In genomic region chr15:82974471-82974870, GRCm38 (mm10) we compare ENCODE assay signal across 27 mouse cellular contexts. TPM values are rescaled to one million over a fixed set of nuclear protein-coding genes. Genes with fewer than 3 reads are reported as not detected.
DNase-seq lines count a peak whose midpoint lies in the region; ATAC-seq lines count a peak whose summit lies in the region.
"Had no signal": no experiment of that assay in that cellular context is flagged by ENCODE, and none has a peak within 500 bp of the region (broad histone marks: within the 10 kb centered on the region; RNA-seq: fewer than 3 reads in every experiment).

No protein-coding gene starts in this region.

- no peaks in the 10 kb centered on the region for H3K36me3 ChIP-seq in intestine, embryonic 16.5 days (ENCODE audit: control insufficient read depth, insufficient read depth, low read length)
- H3K36me3 ChIP-seq in intestine, embryonic 15.5 days = no peaks in the 10 kb centered on the region
- H3K36me3 ChIP-seq in embryonic facial prominence, embryonic 15.5 days = no peaks in the 10 kb centered on the region
- H3K36me3 ChIP-seq: hindbrain, embryonic 12.5 days; limb, embryonic 13.5 days; liver, embryonic 12.5 days; neural tube, embryonic 12.5 days had no signal

- WGBS in intestine, embryonic 16.5 days = 60% methylated on average over 1 of the region's 1 CpGs
- 87% methylated on average over 1 of the region's 1 CpGs for whole genome bisulfite sequencing in intestine, embryonic 15.5 days
- WGBS in embryonic facial prominence, embryonic 15.5 days = 47% methylated on average over 1 of the region's 1 CpGs

- H3K4me1 ChIP-seq in intestine, embryonic 16.5 days (ENCODE audit: control insufficient read depth, insufficient read depth, low read length) = peaks cover 3% of the 10 kb centered on the region
- H3K4me1 ChIP-seq in intestine, embryonic 15.5 days (replicated peaks) = peaks cover 3% of the 10 kb centered on the region
- H3K4me1 ChIP-seq in embryonic facial prominence, embryonic 15.5 days = peaks cover 13% of the 10 kb centered on the region

- H3K9me3 ChIP-seq in intestine, embryonic 16.5 days (ENCODE audit: control insufficient read depth, low read length) = no peaks in the 10 kb centered on the region
- H3K9me3 ChIP-seq in intestine, embryonic 15.5 days = no peaks in the 10 kb centered on the region
- H3K9me3 ChIP-seq in embryonic facial prominence, embryonic 15.5 days (replicated peaks) = no peaks in the 10 kb centered on the region
- H3K9me3 ChIP-seq: forebrain, embryonic 13.5 days; hindbrain, embryonic 12.5 days; limb, embryonic 13.5 days; liver, embryonic 12.5 days; megakaryocyte, embryonic 14.5 days; neural tube, embryonic 12.5 days had no signal

- ATAC-seq in intestine, embryonic 16.5 days = no peak
- ATAC-seq in intestine, embryonic 15.5 days = no peak
- ATAC-seq in embryonic facial prominence, embryonic 15.5 days (ENCODE audit: insufficient number of reproducible peaks, low FRiP score, low TSS enrichment, low read depth) = peak; percentile 12; the same call in 1 of the 2 replicates
- ATAC-seq: forebrain, embryonic 13.5 days; liver, embryonic 12.5 days; lung, postnatal 0 days had no signal

- no peaks in the 10 kb centered on the region for H3K27me3 ChIP-seq in intestine, embryonic 16.5 days (replicated peaks; ENCODE audit: control insufficient read depth, insufficient read depth, low read length)
- no peaks in the 10 kb centered on the region for H3K27me3 ChIP-seq in intestine, embryonic 15.5 days (replicated peaks)
- no peaks in the 10 kb centered on the region for H3K27me3 ChIP-seq in embryonic facial prominence, embryonic 15.5 days
- H3K27me3 ChIP-seq: forebrain, embryonic 13.5 days had no signal

- peak overlapping the region; percentile 23; the same call in 1 of the 2 replicates for H3K9ac ChIP-seq in intestine, embryonic 16.5 days (ENCODE audit: low read depth, low read length)
- no peak overlapping the region for H3K9ac ChIP-seq in intestine, embryonic 15.5 days
- no peak overlapping the region for H3K9ac ChIP-seq in embryonic facial prominence, embryonic 15.5 days
- H3K9ac ChIP-seq: forebrain, embryonic 13.5 days; hindbrain, embryonic 12.5 days; limb, embryonic 13.5 days; liver, embryonic 12.5 days; neural tube, embryonic 12.5 days had no signal

- no peak overlapping the region for H3K4me3 ChIP-seq in intestine, embryonic 16.5 days (ENCODE audit: low read length)
- H3K4me3 ChIP-seq in intestine, embryonic 15.5 days (replicated peaks) = no peak overlapping the region
- H3K4me3 ChIP-seq in embryonic facial prominence, embryonic 15.5 days (replicated peaks) = no peak overlapping the region
- H3K4me3 ChIP-seq: forebrain, embryonic 13.5 days; hindbrain, embryonic 12.5 days; limb, embryonic 13.5 days; liver, embryonic 12.5 days; megakaryocyte, embryonic 14.5 days; neural tube, embryonic 12.5 days had no signal

- no peak overlapping the region for H3K4me2 ChIP-seq in intestine, embryonic 16.5 days (ENCODE audit: low read depth, low read length)
- no peak overlapping the region for H3K4me2 ChIP-seq in intestine, embryonic 15.5 days (replicated peaks)
- H3K4me2 ChIP-seq in embryonic facial prominence, embryonic 15.5 days (replicated peaks) = no peak overlapping the region
- H3K4me2 ChIP-seq: forebrain, embryonic 13.5 days; hindbrain, embryonic 12.5 days; limb, embryonic 13.5 days; liver, embryonic 12.5 days; neural tube, embryonic 12.5 days had no signal

- no peak overlapping the region for H3K27ac ChIP-seq in intestine, embryonic 16.5 days (ENCODE audit: low read length)
- H3K27ac ChIP-seq in intestine, embryonic 15.5 days = no peak overlapping the region
- H3K27ac ChIP-seq in embryonic facial prominence, embryonic 15.5 days (replicated peaks) = no peak overlapping the region
- H3K27ac ChIP-seq: forebrain, embryonic 13.5 days; hindbrain, embryonic 12.5 days; limb, embryonic 13.5 days; liver, embryonic 12.5 days; neural tube, embryonic 12.5 days had no signal

- peak; percentile 53 for DNase-seq in thymus, postnatal 0 days (ENCODE audit: low spot score)
- no peak for DNase-seq in thymus, postnatal 10 days (ENCODE audit: low spot score in 2 of 2)
- peak; percentile 13 to 32 for DNase-seq in thymus, postnatal 36 days
- no peak for DNase-seq in c-Kit-positive CD71-positive TER-119-positive erythroid progenitor cells, embryonic 14.5 days (ENCODE audit: low spot score)
- DNase-seq: adrenal gland, postnatal 36 days; B cell, adult 2 months; cerebellum, adult 9-10 months; cerebellum, postnatal 36 days; gastrocnemius, postnatal 14 days; heart, postnatal 36 days; kidney, adult 11 months; kidney, postnatal 14 days; layer of hippocampus, adult 9-11 months; lung, adult 18-20 months; lung, postnatal 4 days; midbrain, embryonic 14.5 days; right cerebral cortex, adult 18-20 months had no signal

RNA-seq across cellular contexts. Expression of gene Tcf20, which starts 13.2 kb away (rescaled TPM):
- 5.1 and 5.5 TPM in 2 replicates for polyA plus RNA-seq in intestine, embryonic 16.5 days (2015; fragmentation: Nextera tagmentation; extraction: Ambion mirVana)
- polyA plus RNA-seq in intestine, embryonic 15.5 days (2015; fragmentation: Nextera tagmentation; extraction: Ambion mirVana) = 7.0 and 7.7 TPM in 2 replicates
- polyA plus RNA-seq in thymus, postnatal 0 days (2015; fragmentation: Nextera tagmentation; extraction: Ambion mirVana) = 9.9 and 13.1 TPM in 2 replicates
- 10.5 and 11.1 TPM in 2 replicates for polyA plus RNA-seq in embryonic facial prominence, embryonic 15.5 days (2015; fragmentation: Nextera tagmentation; extraction: Ambion mirVana)

RNA-seq across cellular contexts. Expression of gene Nfam1, which starts 58.6 kb away (rescaled TPM):
- 3.1 and 3.6 TPM in 2 replicates for polyA plus RNA-seq in intestine, embryonic 16.5 days (2015; fragmentation: Nextera tagmentation; extraction: Ambion mirVana)
- 3.7 and 3.8 TPM in 2 replicates for polyA plus RNA-seq in intestine, embryonic 15.5 days (2015; fragmentation: Nextera tagmentation; extraction: Ambion mirVana)
- 3.2 and 3.6 TPM in 2 replicates for polyA plus RNA-seq in thymus, postnatal 0 days (2015; fragmentation: Nextera tagmentation; extraction: Ambion mirVana)
- polyA plus RNA-seq in embryonic facial prominence, embryonic 15.5 days (2015; fragmentation: Nextera tagmentation; extraction: Ambion mirVana) = 5.2 and 6.1 TPM in 2 replicates

Comparison
In these comparisons a context has a peak if more than half of its experiments do, and no peak if none do; other contexts are left out.
1. DNase-seq: peak in thymus, postnatal 0 days (single experiment) and thymus, postnatal 36 days (2 of 2); none in thymus, postnatal 10 days (0 of 2) and c-Kit-positive CD71-positive TER-119-positive erythroid progenitor cells, embryonic 14.5 days (single experiment).